Mouse (Mus musculus): ENCODE measurements around the gene Fam102a.
A peak's percentile ranks its signal among the peaks of the same experiment; 100 is the strongest.

GRCm38 (mm10) chr2:32617601-32618000, 82.5 kb downstream of the Fam102a start:
- TF ChIP-seq CTCF (IDR thresholded peaks at IDR 0.05; ENCODE audit: control insufficient read depth, insufficient read depth, insufficient replicate concordance, low read depth, low read length) (peak; percentile 67; the same call in 1 of the 2 replicates), POLR2A (IDR thresholded peaks at IDR 0.05; ENCODE audit: control insufficient read depth, low read depth, low read length) (no peak)

Data from testis, adult 2 months (tissue).